Mouse (Mus musculus) layer of hippocampus, postnatal 14 days (tissue): ENCODE measurements around the gene Nt5dc3. TPM values are rescaled to one million over a fixed set of nuclear protein-coding genes. Genes with fewer than 3 reads are reported as not detected.
A peak's percentile ranks its signal among the peaks of the same experiment; 100 is the strongest.

ENCODE experiments used
- DNase-seq, 2 experiments: peaks; one replicate each; pipeline ENCODE4 v3.0.0; 2021 to 2022; ENCODE audit warnings: low spot score in 2 of 2, mixed read lengths in 1 of 2
- total RNA-seq, 2 experiments: library from RNA; stranded (reverse); gene quantifications; 2 replicates each; pipeline ENCODE4 v1.2.3; 2021

Nt5dc3 gene
- total RNA-seq, 2 experiments from 2014 or later: 125 to 134 TPM

DNA sequence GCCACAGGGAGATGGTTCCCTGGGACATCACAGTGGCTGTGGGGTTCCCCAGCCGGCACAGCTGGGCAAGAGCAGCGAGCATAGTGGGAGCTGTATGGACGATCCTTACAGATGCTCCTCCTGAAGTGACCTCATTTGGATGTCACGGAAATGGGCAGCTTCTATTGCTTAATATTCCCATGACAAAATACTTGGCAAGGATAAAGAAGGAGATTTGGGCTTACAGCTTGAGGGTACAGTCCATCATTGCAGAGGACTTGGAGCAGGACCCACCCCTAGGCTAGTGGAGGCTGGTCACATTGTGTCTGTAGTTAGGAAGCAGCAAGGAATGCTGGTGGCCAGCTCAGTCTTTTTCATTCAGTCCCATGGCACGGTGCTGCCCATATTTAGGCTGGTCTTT is 31.8 kb downstream of the Nt5dc3 start:
- DNase-seq: no peak

DNA sequence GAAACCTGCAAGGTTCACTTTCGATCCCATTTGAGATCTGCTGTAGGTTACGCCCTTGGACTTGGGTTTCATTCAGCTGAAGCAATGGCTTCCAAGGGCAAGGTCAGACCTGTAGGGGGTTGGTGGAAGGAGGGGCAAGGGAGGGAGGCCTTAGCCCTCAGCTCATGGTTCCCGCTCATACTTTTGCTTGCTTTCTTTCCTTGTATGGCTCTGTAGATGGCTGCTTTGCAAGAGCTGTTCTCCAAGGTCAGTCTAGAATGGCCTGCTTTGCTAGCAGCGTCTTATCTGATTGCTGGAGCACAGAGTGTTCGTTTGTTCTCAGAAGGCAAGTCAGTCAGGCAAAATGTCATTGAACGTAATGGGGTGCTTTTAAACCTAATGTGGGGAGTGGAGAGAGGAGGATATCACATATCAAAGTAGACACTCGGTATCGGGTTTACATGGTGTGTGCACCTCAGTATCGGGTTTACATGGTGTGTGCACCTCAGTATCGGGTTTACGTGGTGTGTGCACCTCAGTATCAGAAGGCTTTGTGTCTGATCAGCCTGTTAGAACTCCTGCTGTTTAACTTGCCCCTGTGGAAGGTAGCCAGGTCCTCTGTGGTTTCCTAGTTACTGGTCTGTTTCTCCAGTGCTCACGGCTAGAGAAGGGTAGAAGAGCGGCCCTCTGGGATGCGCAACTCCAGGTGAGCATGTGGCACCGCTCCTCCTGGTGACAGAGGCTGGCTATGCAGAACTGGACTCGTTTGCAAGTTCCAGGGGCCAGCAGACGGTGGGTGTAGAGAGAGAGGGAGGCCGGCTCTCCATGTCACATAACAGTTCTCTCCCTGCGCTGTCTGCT is 35.7 kb downstream of the Nt5dc3 start:
- DNase-seq: no peak

DNA sequence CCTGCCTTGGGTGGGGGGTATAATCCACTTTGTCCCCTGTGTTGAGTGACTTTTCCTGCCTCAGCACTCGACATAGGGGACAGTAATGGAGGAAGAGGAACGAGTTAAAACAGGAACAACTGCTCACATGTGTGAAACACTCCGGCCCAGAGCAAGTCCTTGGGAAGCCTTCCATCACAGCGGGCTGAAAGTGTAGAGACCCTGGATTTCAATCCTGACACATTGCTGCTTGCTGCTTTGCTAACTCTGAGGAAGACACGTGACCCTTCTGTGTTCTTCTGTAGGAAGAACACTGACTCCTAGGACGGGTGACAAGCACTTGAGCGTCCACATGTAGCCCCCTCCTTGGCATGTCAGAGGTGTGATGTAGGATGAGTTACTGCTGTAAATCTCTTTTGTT is 36.3 kb downstream of the Nt5dc3 start:
- no peak for DNase-seq

DNA sequence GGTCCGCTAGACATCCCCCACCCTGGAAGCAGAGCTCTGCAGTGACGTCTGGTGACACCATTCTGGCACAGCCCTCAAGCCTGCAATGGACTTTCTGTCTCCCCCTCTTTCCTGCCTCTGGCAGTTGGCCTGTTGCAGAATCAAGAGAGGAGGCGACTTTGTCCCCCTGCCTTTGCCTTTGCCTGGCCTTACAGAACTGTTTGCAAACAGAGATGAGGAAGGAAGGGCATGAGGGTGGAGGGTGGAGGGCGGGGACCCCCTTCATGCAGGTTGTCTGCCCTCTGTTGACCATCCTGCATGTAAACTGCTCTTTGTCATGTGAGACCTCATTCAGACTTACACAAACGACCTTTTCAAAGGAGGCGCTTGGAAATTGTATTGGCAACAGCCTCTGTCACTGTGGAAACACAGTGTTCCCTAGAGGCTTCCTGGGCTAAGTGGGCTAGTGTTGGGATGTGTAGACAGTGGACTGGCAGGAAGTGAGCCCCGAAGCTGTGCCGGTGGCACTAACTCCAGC is 40.9 kb downstream of the Nt5dc3 start:
- DNase-seq: peak; percentile 55 to 65

DNA sequence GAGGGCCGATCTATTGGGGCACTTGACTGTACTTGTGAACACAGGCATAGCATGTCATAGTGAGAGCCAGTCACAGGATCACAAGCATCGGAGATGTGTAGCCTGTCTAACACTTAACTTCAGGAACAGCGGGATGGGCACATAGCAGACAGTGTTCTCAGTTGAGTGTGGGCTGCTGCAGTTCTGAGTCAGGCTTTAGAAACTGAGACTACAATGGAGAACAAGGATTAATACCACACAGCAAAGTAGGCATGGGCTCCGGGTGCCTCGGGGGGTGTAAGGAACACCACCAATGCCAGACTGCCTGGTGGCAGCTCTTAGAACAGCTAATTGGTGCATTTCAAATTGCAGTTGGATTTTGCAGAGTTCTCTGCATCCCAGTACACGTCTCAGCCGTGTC is 42.2 kb downstream of the Nt5dc3 start:
- DNase-seq: no peak

DNA sequence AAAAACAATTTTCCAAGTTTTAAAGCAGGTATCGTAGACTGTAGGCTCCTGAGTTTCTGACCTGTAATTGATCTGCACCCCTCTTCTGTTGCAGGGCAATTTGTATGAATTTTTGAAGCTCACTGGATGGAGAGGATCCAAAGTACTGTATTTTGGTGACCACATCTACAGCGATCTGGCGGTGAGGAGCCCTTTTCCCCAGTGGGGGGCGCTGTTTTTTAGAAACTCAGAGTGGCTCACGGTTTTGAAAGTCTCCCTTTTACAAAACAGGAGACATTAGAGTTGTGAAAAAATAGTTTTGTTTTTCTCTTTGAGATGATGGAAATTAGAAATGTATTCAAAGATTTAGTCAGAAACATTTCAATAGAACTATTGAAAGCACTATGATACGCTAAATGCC is 45.3 kb downstream of the Nt5dc3 start:
- no peak for DNase-seq

DNA sequence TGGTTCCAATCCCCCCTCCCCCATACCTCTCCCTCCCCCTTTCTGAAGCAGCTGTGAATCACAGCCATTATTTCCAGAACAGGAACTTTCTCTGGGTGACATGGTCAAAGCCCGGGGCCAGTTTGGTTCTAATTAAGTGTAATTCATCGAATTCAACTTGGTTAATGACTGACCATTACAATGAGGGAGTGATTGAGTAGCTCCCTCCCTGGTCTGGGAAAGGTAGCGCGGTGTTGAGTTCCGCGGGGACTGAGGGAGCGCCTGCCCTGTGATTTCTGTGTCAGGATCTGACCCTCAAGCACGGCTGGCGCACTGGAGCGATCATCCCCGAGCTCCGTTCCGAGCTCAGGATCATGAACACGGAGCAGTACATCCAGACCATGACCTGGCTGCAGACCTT is 46.1 kb downstream of the Nt5dc3 start:
- DNase-seq: no peak

DNA sequence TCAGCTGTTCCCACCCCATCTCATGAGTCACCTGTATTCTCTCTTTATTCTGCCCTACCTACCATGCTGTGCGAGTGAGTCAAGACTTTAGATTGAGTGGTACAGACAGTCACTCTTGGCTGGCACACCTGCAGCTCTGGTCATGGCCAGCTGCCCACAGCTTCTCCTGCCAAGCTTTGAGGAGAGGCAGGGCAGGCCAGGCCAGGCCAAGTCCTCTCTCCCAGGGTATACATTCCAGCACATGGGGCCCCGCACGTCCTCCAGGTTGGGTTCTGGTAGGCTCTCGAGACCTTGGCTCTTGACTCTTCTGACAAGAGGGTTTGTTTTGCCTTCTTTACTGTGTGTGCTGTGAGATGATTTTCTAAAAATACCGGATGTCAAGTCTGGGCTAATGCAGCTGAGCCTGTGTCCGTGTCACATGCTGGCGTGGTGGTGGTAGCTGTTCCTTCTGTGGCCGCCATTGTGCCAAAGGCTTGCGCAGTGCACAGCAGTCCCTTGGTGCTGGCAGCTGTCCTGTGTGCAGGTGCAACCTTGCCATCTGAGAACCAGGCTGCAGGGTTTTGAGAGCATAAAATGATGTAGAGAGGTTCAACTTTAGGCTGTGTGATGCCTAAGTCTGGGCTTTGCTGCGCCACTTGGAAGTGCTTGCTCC is 47.2 kb downstream of the Nt5dc3 start:
- DNase-seq: no peak

DNA sequence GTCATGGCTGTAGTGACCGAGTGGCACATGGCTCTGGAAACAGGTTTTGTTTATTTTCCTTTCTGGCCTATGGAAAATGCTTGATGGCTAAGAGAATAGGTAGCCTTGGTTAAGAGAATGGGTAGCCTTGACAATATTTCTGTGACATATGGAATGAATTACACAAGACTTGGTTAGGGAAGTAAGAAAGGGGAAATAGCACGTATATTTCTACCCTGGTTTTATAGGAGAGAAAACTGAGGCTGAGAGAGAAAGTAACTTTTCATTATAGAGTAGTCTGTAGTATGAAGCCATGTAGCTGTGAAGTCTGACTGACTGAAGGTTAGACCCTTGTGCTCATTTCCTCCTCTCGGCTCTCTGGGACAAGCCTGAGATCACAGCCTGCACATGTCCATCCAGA is 48.1 kb downstream of the Nt5dc3 start:
- DNase-seq: no peak

DNA sequence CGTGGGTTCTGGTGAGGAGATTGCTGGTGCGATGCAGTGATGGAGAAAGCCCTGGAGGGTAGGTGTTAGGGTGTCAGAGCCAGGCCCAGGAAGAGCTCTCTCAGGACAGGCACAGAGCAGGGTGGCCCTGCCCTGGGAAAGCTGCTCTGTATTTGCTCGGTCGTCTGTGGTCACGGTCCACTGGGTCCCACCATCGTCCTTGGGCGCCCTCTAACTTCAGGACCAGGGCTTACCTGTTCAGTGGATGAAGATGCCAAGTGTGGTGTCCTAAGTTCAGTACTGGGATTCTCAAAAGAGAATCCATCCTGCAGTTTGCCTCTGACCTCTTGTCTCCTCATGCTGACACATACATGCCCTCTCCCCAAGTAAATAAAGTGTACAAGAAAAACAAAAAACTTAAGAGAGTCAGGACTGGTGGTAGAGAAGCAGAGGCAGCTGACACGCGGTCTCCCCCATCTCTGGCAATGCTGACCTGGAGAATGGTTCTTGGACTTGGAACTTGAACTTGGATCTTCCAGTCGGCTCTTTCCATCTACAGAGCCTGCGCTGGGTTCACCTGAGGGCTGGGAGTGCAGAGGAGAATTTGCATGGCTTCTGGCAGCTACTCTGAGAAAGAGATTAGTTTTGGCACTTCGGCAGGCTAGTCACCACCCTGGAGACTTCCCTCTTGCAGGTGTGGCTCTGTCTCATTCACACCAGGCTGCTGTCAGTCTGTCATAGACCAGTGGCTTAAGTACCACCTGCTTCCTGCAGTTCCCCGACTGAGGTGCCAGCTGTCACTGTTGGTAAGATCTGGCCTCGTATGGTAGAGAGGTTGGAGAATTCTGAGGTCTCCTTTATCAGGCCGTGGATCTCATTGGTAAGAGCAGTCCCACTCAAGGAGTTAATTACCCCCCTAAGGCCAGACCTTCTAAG is 49.7 kb downstream of the Nt5dc3 start:
- DNase-seq: no peak

DNA sequence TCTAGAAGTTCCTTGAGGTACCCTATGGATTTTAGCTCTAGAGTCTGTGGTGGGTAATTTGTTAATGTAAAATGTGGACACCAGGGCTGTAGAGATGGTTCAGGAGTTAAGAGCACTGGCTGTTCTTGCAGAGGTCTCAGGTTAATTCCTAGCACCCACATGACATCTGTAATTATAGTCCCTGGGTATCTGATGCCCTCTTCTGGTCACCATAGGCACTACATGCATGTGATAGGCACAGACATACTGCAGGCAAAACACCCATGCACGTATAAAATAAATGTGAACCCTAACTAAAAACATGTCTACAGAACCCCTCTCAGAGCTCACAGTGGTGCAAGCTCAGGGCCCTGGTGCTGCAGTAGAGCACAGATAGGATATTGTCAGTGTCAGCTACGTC is 50.7 kb downstream of the Nt5dc3 start:
- no peak for DNase-seq

DNA sequence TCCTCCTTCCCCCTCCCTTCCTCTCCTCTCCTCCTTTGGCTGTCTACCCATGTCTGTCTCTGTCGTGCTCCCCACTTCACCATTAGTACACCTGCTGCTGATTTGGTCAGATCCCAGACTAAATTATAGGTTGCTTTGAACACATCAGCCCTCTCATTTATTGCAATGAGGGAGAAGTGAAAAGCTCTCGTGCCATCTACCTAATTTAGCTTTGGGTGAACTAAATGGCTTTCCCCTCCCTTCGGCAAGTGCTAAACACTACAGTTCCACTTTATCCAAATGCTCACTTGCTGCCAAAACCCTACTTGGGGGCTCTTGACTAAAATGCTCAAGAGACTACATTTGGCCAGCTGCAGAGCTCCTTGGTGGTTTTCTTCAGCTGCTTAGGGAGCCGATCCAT is 58.0 kb downstream of the Nt5dc3 start:
- no peak for DNase-seq

DNA sequence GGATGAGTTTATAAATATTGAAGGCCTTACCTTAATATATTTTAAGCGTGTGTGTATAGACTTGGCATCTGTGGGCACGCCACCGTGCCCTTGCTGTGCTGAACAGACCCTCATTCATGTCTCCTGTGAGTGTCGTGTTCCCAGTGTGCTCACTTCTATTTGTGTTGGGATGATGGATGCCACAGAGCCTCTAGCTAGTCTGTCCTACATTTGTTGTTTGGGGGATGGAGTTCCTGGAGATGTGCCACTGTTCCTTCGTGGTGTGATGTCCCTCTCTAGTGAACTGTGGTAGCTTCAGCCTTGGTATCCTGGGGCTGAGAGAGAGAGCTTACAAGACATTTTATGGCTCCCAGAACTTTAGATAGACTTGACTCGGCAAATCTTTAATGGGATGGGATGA is 60.0 kb downstream of the Nt5dc3 start:
- no peak for DNase-seq

DNA sequence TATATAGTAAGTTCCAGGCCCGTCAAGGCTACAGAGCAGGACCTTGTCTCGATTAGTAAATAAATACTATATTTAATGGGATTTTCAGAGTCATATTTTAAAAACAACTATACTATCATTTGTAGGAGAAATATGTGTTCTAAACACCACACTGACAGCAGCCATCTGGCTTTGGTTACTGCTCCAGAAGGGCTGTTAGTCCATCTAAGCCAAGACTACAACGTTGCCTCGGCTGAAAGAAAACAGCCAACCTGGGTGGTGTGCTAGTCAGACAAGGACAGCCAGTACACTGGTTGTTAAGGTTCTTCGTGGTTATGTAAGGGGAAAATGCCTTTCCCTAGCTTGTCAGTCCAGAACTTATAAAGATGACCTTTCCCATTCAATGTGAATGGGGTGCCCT is 63.9 kb downstream of the Nt5dc3 start:
- peak in 1 of 2 experiments; percentile 68 for DNase-seq

DNA sequence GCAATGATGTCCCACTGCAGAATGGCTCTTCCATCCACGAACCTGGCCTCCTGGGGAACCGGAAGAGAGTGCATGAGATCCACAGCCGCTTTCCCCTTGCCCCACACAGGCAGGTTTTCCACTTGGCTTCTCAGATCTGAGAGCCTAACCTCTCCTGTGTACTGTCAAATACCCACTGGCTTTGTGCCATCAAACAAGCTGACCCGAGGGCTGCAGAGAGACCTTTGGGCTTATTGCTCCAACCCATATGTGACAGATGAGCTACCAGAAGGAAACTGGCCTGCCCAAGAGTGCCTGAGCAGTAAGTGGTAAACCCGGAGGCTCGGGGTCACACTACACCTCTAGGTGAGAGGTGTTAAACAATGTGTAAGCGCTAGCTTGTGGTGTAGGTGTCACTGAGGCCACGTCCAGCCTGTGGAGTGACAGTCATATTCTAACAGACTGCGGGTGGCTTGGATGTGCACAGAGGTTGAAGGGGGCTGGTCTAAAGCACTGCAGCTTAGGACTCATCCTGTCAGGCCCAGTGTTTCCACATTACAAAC is 68.2 kb downstream of the Nt5dc3 start:
- DNase-seq: no peak

DNA sequence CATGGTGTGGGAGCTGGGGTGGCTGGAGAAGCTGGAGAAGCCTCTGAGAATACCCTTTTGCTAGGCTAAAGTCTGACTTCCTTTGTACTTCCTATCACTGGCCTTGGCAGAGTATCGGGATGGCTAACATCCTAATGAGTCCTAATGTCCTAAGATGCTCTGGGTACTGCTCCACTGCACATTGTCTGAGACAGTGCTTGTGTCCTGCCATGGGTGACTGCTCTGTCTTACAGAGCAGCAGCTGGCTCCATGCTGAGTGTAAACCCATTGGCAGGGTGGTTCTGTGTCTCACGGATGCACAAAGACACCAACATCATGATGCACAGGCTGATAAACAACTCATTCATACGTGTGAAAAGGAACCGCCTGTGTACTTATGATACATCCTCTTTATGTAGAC is 70.3 kb downstream of the Nt5dc3 start:
- DNase-seq: no peak

DNA sequence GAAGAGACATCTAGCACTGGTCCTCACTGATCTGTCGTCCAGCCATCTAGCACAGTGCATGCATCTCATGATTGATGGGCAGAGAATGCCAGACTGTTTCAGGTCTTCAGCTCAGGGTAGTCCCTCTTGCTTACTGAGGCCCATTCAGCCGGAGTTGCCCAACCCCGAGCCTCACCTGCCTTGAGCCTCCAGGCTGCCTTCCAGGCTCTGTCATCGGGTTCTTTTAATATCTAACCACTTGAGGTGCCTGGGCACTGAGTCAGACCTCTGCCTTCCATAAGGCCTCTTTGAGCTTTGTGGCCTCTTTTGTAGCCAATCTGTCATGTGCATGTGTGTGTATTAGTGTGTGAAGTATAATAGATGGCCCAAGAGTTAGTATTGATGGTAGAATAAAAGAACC is 70.7 kb downstream of the Nt5dc3 start:
- no peak for DNase-seq

DNA sequence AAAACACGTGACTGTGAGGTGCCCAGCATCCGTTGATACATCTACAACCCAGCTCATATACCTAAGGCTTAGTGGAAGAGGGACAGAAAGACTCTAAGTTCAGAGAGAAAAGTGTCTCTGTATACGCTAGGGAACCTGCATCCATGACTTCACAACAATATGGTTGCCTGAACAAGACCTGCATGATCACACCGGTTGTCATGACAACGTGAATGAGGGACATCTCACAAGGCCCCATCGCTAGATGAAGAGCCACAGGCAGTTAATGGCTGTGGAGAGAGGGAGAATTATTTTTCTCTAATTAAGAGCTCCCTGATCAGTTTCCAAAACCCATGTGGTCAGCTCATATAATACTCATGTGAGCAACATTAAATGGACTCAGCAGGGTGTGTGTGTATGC is 73.4 kb downstream of the Nt5dc3 start:
- no peak for DNase-seq

DNA sequence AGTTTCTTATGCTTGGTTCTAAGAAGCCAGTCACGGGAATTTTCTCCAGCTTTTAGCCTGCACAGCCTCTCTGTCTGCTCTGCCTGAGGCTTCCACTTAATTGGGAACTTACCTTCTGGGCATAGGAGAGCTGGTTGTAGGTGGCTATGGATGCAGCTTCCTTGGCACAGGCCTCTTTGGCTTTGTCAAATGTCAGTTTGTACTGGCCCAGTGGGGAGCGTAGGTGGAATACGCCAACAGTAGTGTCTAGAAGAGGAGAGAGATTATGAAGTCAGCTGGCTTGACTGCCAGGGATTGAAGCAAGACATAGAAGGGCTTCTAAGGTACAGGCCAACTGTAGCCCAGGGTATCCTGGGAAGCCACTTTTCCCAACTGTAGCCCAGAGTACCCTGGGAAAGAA is 74.6 kb downstream of the Nt5dc3 start:
- no peak for DNase-seq

DNA sequence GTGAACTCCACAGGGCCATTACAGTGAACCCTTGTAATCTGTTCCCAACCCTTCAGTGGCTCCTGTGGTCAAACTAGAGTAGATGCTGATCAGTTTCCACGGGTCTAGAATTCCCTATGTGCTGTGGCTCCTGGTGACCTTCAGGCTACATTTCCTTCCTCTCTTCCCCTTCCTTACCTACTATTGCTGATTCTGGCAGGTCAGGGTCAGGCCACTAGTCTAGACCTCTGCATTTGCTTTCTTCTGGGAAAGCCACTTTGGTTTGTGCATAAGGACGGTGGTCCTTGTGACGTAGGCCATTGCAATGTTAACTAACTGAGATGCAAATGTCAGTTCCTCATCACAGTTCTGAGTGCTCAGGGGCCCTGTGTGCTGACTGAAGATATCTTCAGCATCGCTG is 81.6 kb downstream of the Nt5dc3 start:
- no peak for DNase-seq

DNA sequence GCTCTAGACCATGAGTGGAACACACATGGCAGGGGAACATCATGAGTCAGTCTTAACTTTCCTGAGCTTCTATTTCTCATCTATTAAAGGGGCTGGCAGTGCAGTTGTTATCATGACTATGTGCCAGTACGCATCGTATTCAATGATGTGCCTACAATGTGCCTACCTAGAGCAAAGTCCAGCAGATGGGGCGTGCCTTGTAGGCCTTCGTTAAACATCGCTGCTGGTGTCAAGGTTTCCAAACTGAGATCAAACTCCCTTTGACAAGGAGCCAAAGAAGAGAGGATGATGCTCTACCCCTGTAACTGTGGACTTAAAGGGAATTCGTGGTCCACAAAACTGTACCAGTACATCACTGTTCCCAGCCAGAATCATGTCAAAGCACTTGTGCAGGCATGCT is 83.7 kb downstream of the Nt5dc3 start:
- no peak for DNase-seq
